ENCODE assay signal across 28 mouse cellular contexts in the genomic region with DNA sequence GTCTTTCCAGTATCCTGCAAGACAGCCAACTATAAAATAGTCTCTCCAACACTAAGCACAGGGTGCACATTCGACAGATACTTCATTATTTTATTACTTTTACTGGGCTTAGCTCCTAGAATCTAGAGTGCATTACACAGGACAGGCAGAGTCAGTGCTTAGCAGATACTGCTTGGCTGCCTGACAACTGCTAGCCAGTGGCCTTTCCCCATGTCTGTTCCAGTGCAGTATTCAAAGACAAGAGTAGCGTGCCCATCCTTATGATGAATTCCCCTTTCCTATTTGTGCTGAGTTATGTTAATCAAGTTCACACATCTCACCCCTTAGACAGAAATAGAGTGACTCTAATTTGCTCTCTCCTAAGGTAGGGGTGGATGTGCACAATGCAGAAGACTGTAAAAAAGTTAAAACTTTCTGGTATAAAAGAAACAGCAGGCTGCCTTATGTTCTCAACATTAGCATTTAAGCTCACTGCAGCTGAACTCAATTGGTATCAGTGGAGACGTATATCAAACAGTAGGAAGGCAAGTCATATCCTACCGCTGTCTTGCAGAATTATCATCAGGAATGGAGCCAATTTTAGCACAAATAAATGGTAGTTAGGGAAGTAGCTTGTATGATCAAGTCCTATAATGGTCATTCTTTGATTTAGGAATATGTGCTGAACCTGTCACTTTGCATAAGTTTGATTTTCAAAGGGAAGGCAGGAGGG.
DNase-seq lines count a peak whose midpoint lies in the region; ATAC-seq and TF ChIP-seq lines count a peak whose summit lies in the region.
"Had no signal": no experiment of that assay in that cellular context is flagged by ENCODE, and none has a peak within 500 bp of the region (broad histone marks: within the 10 kb centered on the region; RNA-seq: fewer than 3 reads in every experiment).

No protein-coding gene starts in this region.

- no peak for TF ChIP-seq POLR2A in brain, embryonic 14.5 days (IDR thresholded peaks at IDR 0.05; ENCODE audit: borderline replicate concordance, extremely low read depth, insufficient read depth, insufficient read length, poor library complexity, severe bottlenecking)

- H3K4me1 ChIP-seq in forebrain, embryonic 14.5 days (ENCODE audit: control insufficient read depth, insufficient read depth, low read length) = no peaks in the 10 kb centered on the region
- no peaks in the 10 kb centered on the region for H3K4me1 ChIP-seq in forebrain, embryonic 16.5 days (replicated peaks; ENCODE audit: control insufficient read depth, insufficient read depth, low read length)
- H3K4me1 ChIP-seq in midbrain, embryonic 11.5 days (ENCODE audit: control insufficient read depth, insufficient read depth, low read length) = no peaks in the 10 kb centered on the region
- peaks cover 13% of the 10 kb centered on the region for H3K4me1 ChIP-seq in midbrain, embryonic 10.5 days
- H3K4me1 ChIP-seq: embryonic facial prominence, embryonic 13.5 days; heart, embryonic 13.5 days; limb, embryonic 12.5 days; lung, embryonic 15.5 days had no signal

- no peak for TF ChIP-seq CTCF in brain, embryonic 14.5 days (IDR thresholded peaks at IDR 0.05; ENCODE audit: borderline replicate concordance, extremely low read depth, insufficient read depth, insufficient read length)

- H3K4me3 ChIP-seq in forebrain, embryonic 14.5 days (ENCODE audit: low read depth, low read length) = no peak overlapping the region
- no peak overlapping the region for H3K4me3 ChIP-seq in forebrain, embryonic 16.5 days (replicated peaks; ENCODE audit: low read length)
- H3K4me3 ChIP-seq in midbrain, embryonic 11.5 days (ENCODE audit: low read depth, low read length) = no peak overlapping the region
- H3K4me3 ChIP-seq in midbrain, embryonic 10.5 days = no peak overlapping the region
- H3K4me3 ChIP-seq: embryonic facial prominence, embryonic 13.5 days; erythroblast, embryonic 14.5 days; heart, embryonic 13.5 days; limb, embryonic 12.5 days; lung, embryonic 15.5 days had no signal

- 53% methylated on average over 4 of the region's 4 CpGs for WGBS in forebrain, embryonic 14.5 days
- 53% methylated on average over 4 of the region's 4 CpGs for WGBS in forebrain, embryonic 16.5 days
- WGBS in midbrain, embryonic 11.5 days = 68% methylated on average over 4 of the region's 4 CpGs
- 67% methylated on average over 4 of the region's 4 CpGs for WGBS in midbrain, embryonic 10.5 days

- DNase-seq in forebrain, embryonic 14.5 days (ENCODE audit: low spot score) = peak; percentile 19
- DNase-seq in midbrain, embryonic 11.5 days (ENCODE audit: low spot score, missing footprints) = no peak
- DNase-seq in midbrain, embryonic 10.5 days (ENCODE audit: low spot score) = no peak
- DNase-seq in brain, embryonic 14.5 days (ENCODE audit: low read depth) = peak; percentile 58
- DNase-seq in retina, postnatal 1 day = peak; percentile 83
- no peak for DNase-seq in lung, postnatal 14 days
- DNase-seq: adrenal gland, postnatal 14 days; cerebellum, adult 2 months; embryo, embryonic 11 days; gastrocnemius, postnatal 10 days; heart, postnatal 10 days; kidney, adult 8-10 months; layer of hippocampus, postnatal 36 days; lung, postnatal 36 days; right cerebral cortex, postnatal 4 days; thymus, adult 18-20 months; thymus, postnatal 25 days had no signal

- no peaks in the 10 kb centered on the region for H3K9me3 ChIP-seq in forebrain, embryonic 14.5 days (replicated peaks; ENCODE audit: control insufficient read depth, low read length)
- no peaks in the 10 kb centered on the region for H3K9me3 ChIP-seq in forebrain, embryonic 16.5 days (ENCODE audit: control insufficient read depth, low read length)
- no peaks in the 10 kb centered on the region for H3K9me3 ChIP-seq in midbrain, embryonic 11.5 days (ENCODE audit: control insufficient read depth, low read length)
- no peaks in the 10 kb centered on the region for H3K9me3 ChIP-seq in midbrain, embryonic 10.5 days (replicated peaks)
- H3K9me3 ChIP-seq: embryonic facial prominence, embryonic 13.5 days; heart, embryonic 13.5 days; limb, embryonic 12.5 days; lung, embryonic 15.5 days had no signal

- H3K27ac ChIP-seq in forebrain, embryonic 14.5 days (ENCODE audit: low read depth, low read length) = no peak overlapping the region
- H3K27ac ChIP-seq in forebrain, embryonic 16.5 days (ENCODE audit: low read length) = no peak overlapping the region
- H3K27ac ChIP-seq in midbrain, embryonic 11.5 days (ENCODE audit: low read depth, low read length) = no peak overlapping the region
- H3K27ac ChIP-seq in midbrain, embryonic 10.5 days (replicated peaks) = no peak overlapping the region
- H3K27ac ChIP-seq: embryonic facial prominence, embryonic 13.5 days; heart, embryonic 13.5 days; kidney, postnatal 0 days; limb, embryonic 12.5 days; lung, embryonic 15.5 days; stomach, postnatal 0 days had no signal

- no peak overlapping the region for H3K4me2 ChIP-seq in forebrain, embryonic 14.5 days (ENCODE audit: low read length)
- no peak overlapping the region for H3K4me2 ChIP-seq in forebrain, embryonic 16.5 days (ENCODE audit: low read length)
- H3K4me2 ChIP-seq in midbrain, embryonic 11.5 days = no peak overlapping the region
- H3K4me2 ChIP-seq: embryonic facial prominence, embryonic 13.5 days; heart, embryonic 13.5 days; limb, embryonic 12.5 days; liver, embryonic 11.5 days; lung, embryonic 15.5 days had no signal

- no peaks in the 10 kb centered on the region for H3K27me3 ChIP-seq in forebrain, embryonic 14.5 days (replicated peaks; ENCODE audit: control insufficient read depth, insufficient read depth, low read length)
- H3K27me3 ChIP-seq in forebrain, embryonic 16.5 days (replicated peaks; ENCODE audit: control insufficient read depth, insufficient read depth, low read length) = no peaks in the 10 kb centered on the region
- H3K27me3 ChIP-seq in midbrain, embryonic 11.5 days (ENCODE audit: control insufficient read depth, insufficient read depth, low read length) = no peaks in the 10 kb centered on the region
- 0 out of 2 replicates have a peak, but pooled peaks cover 4% of the 10 kb centered on the region for H3K27me3 ChIP-seq in midbrain, embryonic 10.5 days (ENCODE audit: low read depth, poor library complexity, severe bottlenecking)
- H3K27me3 ChIP-seq: embryonic facial prominence, embryonic 13.5 days; heart, embryonic 13.5 days; limb, embryonic 12.5 days; lung, embryonic 15.5 days; Patski had no signal

- H3K36me3 ChIP-seq in forebrain, embryonic 14.5 days (ENCODE audit: control insufficient read depth, insufficient read depth, low read length) = no peaks in the 10 kb centered on the region
- no peaks in the 10 kb centered on the region for H3K36me3 ChIP-seq in forebrain, embryonic 16.5 days (ENCODE audit: control insufficient read depth, insufficient read depth)
- no peaks in the 10 kb centered on the region for H3K36me3 ChIP-seq in midbrain, embryonic 11.5 days (ENCODE audit: control insufficient read depth, insufficient read depth, low read length)
- H3K36me3 ChIP-seq in midbrain, embryonic 10.5 days = no peaks in the 10 kb centered on the region
- H3K36me3 ChIP-seq: embryonic facial prominence, embryonic 13.5 days; heart, embryonic 13.5 days; limb, embryonic 12.5 days; lung, embryonic 15.5 days had no signal

- no peak overlapping the region for H3K9ac ChIP-seq in forebrain, embryonic 14.5 days (ENCODE audit: low read length)
- no peak overlapping the region for H3K9ac ChIP-seq in forebrain, embryonic 16.5 days (replicated peaks; ENCODE audit: low read depth, low read length)
- no peak overlapping the region for H3K9ac ChIP-seq in midbrain, embryonic 11.5 days (ENCODE audit: low read length)
- H3K9ac ChIP-seq: embryonic facial prominence, embryonic 13.5 days; heart, embryonic 13.5 days; limb, embryonic 12.5 days; lung, embryonic 15.5 days had no signal

- ATAC-seq in forebrain, embryonic 14.5 days = no peak
- ATAC-seq in forebrain, embryonic 16.5 days = no peak
- 0 out of 2 replicates have a peak, but pooled peaks have one; percentile 14 for ATAC-seq in midbrain, embryonic 11.5 days (ENCODE audit: low FRiP score)
- ATAC-seq: intestine, embryonic 16.5 days; Patski had no signal

Comparison
In these comparisons a context has a peak if more than half of its experiments do, and no peak if none do; other contexts are left out.
1. DNase-seq: peak in forebrain, embryonic 14.5 days (single experiment), brain, embryonic 14.5 days (single experiment) and retina, postnatal 1 day (single experiment); none in midbrain, embryonic 11.5 days (single experiment), midbrain, embryonic 10.5 days (single experiment) and lung, postnatal 14 days (single experiment).